Mouse (Mus musculus): ENCODE measurements around the gene Gm10153. TPM values are rescaled to one million over a fixed set of nuclear protein-coding genes. Genes with fewer than 3 reads are reported as not detected.
"Not testable (repeated sequence)": the region's sequence is repeated elsewhere in the genome, so short reads cannot be mapped to it uniquely, and the experiment has no call there.

Gm10153 gene
- total RNA-seq, 4 experiments from 2014 or later: not detected

DNA sequence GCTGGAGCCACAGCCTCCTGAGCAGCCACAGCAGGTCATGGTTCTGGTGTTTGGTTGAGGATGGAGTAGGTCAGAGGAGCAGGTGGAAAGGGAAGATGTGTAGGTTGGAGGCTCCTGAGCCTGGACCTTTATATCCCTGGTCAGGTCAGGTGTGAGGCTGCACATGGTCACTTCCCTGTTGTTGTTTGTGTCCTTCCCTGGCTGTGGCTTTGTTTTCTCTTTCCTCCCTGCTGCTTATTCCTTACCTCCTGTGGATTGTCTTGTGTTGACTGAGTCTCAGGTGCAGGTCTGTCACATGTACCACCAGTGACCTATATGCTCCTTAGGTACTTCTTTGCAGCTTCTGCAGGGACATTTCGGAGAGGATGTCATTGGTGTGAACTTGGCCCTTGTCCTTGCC is 45.7 kb downstream of the Gm10153 start, which contains the start of gene Gm45337:
TSS of gene Gm45337 (minus strand) at position 101 of the 400 bp plus-strand sequence.
- DNase-seq (ENCODE audit: low spot score in 2 of 2): no peak

DNA sequence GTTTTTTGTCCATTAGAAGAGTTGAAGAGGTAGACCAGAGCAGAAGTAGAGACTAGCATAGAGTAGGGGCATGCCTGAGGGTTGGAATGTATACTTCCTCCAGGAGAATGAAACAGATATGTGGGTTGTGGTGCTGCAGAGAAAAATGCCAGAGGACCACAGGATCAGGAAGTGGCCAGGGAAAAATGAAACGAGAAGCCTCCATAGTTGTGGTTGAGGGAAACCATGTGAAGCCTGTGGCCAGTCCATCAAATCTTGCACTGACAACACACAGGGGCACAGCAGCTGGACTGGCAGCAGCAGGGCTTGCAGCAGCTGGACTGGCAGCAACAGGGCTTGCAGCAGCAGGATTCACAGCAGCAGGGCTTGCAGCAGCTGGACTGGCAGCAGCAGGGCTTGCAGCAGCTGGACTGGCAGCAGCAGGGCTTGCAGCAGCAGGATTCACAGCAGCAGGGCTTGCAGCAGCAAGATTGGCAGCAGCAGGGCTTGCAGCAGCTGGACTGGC is 46.6 kb downstream of the Gm10153 start:
- not testable (repeated sequence) for DNase-seq (ENCODE audit: low spot score in 2 of 2)

DNA sequence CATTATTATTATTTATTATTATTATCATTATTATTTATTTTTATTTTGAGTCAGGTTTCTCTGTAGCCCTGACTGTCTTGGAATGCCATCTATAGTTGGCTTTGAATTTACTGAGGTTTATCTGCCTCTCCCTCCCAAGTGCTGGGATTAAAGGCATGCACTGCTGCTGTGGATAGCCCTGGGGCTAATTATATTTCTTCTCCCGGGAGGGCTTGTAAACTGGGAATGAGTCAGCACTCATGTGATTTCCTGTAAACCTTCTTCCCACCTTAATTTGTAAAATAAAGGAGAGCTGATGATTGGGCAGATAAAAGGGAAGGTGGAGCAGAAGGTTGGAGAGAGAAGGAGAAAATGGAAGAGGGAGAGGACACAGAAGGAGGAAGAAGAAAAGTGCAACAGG is 49.5 kb downstream of the Gm10153 start:
- DNase-seq (ENCODE audit: low spot score in 2 of 2): no peak

Other genes with a start within 250 kb of the Gm10153 start
- gene Brsk2, start 240.6 kb downstream of the Gm10153 start, total RNA-seq (2022): 100 to 1,000 TPM; 190 to 209 (median 202) TPM
- 10 to 100 TPM; 32.6 to 34.9 (median 33.7) TPM for gene Mob2, start 129.3 kb downstream of the Gm10153 start, total RNA-seq (2022)
- gene Dusp8, start 94.5 kb downstream of the Gm10153 start, total RNA-seq (2022): 100 to 1,000 TPM; 127 to 151 (median 133) TPM
- not detected for gene Gm45618, start 69.7 kb downstream of the Gm10153 start, total RNA-seq (2022)
- not detected for gene Gm39115, start 54.4 kb downstream of the Gm10153 start, total RNA-seq (2022)
- not detected for gene Gm45337, start 45.8 kb downstream of the Gm10153 start, total RNA-seq (2022)
- gene Gm29735, start 33.3 kb downstream of the Gm10153 start, total RNA-seq (2022): not detected
- not detected for gene Gm4553, start 24.6 kb downstream of the Gm10153 start, total RNA-seq (2022)
- gene Krtap5-2, start 14.4 kb downstream of the Gm10153 start, total RNA-seq (2022): not detected
- gene Krtap5-3, start 11.0 kb upstream of the Gm10153 start, total RNA-seq (2022): not detected
- not detected for gene Gm7579, start 21.5 kb upstream of the Gm10153 start, total RNA-seq (2022)
- gene Krtap5-5, start 39.6 kb upstream of the Gm10153 start, total RNA-seq (2022): not detected
- not detected for gene Gm40460, start 50.7 kb upstream of the Gm10153 start, total RNA-seq (2022)
- not detected for gene Gm2431, start 68.0 kb upstream of the Gm10153 start, total RNA-seq (2022)
- gene Gm4559, start 84.0 kb upstream of the Gm10153 start, total RNA-seq (2022): not detected
- not detected for gene Krtap5-1, start 106.7 kb upstream of the Gm10153 start, total RNA-seq (2022)
- not detected for gene Krtap5-4, start 113.2 kb upstream of the Gm10153 start, total RNA-seq (2022)
- gene Ifitm10, start 183.4 kb upstream of the Gm10153 start, total RNA-seq (2022): 10 to 100 TPM; 30.9 to 34.5 (median 31.7) TPM
- 10 to 100 TPM in 2 of 4 experiments, 1 to 10 TPM in 1, not detected in 1; 2.2 to 24.0 (median 19.7) TPM for gene Gm49369, start 192.3 kb upstream of the Gm10153 start, total RNA-seq (2022)
- gene Ctsd, start 197.6 kb upstream of the Gm10153 start, total RNA-seq (2022): 1,000 to 10,000 TPM in 1 of 4 experiments, 100 to 1,000 TPM in 3; 328 to 1,203 (median 591) TPM
- not detected for gene Syt8, start 244.5 kb upstream of the Gm10153 start, total RNA-seq (2022)

Data from left cerebral cortex, adult 8-10 months (tissue).